Mouse (Mus musculus): Measurements from ENCODE around the gene Dzip3.

Dzip3 gene

GRCm38 (mm10) chr16:48993559-48994342 lies at the start of gene Dzip3, which contains the start of gene Cip2a:
Gene Dzip3 (minus strand): TSS chr16:48994165.
Gene Cip2a (plus strand): TSS chr16:48994185.
- peak; percentile 88 for DNase-seq (ENCODE audit: low spot score)

GRCm38 (mm10) chr16:49040554-49041221 lies 46.7 kb upstream of the Dzip3 start:
- DNase-seq (ENCODE audit: low spot score), result no peak

GRCm38 (mm10) chr16:49037771-49038170 lies 43.8 kb upstream of the Dzip3 start:
- no peak for DNase-seq (ENCODE audit: low spot score)

GRCm38 (mm10) chr16:49035852-49036251 lies 41.9 kb upstream of the Dzip3 start:
- no peak for DNase-seq (ENCODE audit: low spot score)

GRCm38 (mm10) chr16:49016620-49017332 lies 22.8 kb upstream of the Dzip3 start:
- no peak for DNase-seq (ENCODE audit: low spot score)

GRCm38 (mm10) chr16:49004151-49004550 lies 10.2 kb upstream of the Dzip3 start:
- DNase-seq (ENCODE audit: low spot score), result no peak

- DNase-seq (ENCODE audit: low spot score), result peak; percentile 4
These were observed 353 bp upstream of the Dzip3 start for GRCm38 (mm10) chr16:48994343-48994693.

GRCm38 (mm10) chr16:48993231-48993558 lies 770 bp downstream of the Dzip3 start:
- DNase-seq (ENCODE audit: low spot score), result no peak

GRCm38 (mm10) chr16:48992437-48993230 lies 1.3 kb downstream of the Dzip3 start:
- no peak for DNase-seq (ENCODE audit: low spot score)

GRCm38 (mm10) chr16:48989700-48990099 lies 4.3 kb downstream of the Dzip3 start:
- no peak for DNase-seq (ENCODE audit: low spot score)

GRCm38 (mm10) chr16:48985034-48985627 lies 8.8 kb downstream of the Dzip3 start:
- no peak for DNase-seq (ENCODE audit: low spot score)

GRCm38 (mm10) chr16:48979965-48980364 lies 14.0 kb downstream of the Dzip3 start:
- DNase-seq (ENCODE audit: low spot score), result no peak

- DNase-seq (ENCODE audit: low spot score), result no peak
These were observed 20.4 kb downstream of the Dzip3 start for GRCm38 (mm10) chr16:48973548-48973947.

- no peak for DNase-seq (ENCODE audit: low spot score)
These were observed 21.0 kb downstream of the Dzip3 start for GRCm38 (mm10) chr16:48972996-48973395.

- peak; percentile 4 for DNase-seq (ENCODE audit: low spot score)
These were observed 52.2 kb downstream of the Dzip3 start for GRCm38 (mm10) chr16:48941805-48942204.

GRCm38 (mm10) chr16:48923724-48924123 lies 70.2 kb downstream of the Dzip3 start:
- no peak for DNase-seq (ENCODE audit: low spot score)

- DNase-seq (ENCODE audit: low spot score), result no peak
These were observed 80.8 kb downstream of the Dzip3 start for GRCm38 (mm10) chr16:48913206-48913605.

GRCm38 (mm10) chr16:48911184-48911583 lies 82.8 kb downstream of the Dzip3 start:
- no peak for DNase-seq (ENCODE audit: low spot score)

- no peak for DNase-seq (ENCODE audit: low spot score)
These were observed 94.1 kb downstream of the Dzip3 start for GRCm38 (mm10) chr16:48899868-48900267.

GRCm38 (mm10) chr16:48890733-48891132 lies 103.2 kb downstream of the Dzip3 start:
- no peak for DNase-seq (ENCODE audit: low spot score)
